Mouse (Mus musculus): ENCODE data around the gene Sgsm1.

GRCm38 (mm10) chr5:113196916-113197794 is 113.4 kb downstream of the Sgsm1 start:
- TF ChIP-seq POLR2A (IDR thresholded peaks at IDR 0.05; ENCODE audit: borderline replicate concordance, insufficient read depth, low read length) (no peak), CTCF (IDR thresholded peaks at IDR 0.05; ENCODE audit: borderline replicate concordance, insufficient read depth, low read depth, low read length) (no peak)

All from cerebellum, adult 2 months (tissue).